Mouse (Mus musculus): ENCODE data around the gene Ndufv3. TPM values are rescaled to one million over a fixed set of nuclear protein-coding genes. Genes with fewer than 3 reads are reported as not detected.

The Ndufv3 gene
- polyA plus RNA-seq, 1 experiment = 446 TPM

DNA sequence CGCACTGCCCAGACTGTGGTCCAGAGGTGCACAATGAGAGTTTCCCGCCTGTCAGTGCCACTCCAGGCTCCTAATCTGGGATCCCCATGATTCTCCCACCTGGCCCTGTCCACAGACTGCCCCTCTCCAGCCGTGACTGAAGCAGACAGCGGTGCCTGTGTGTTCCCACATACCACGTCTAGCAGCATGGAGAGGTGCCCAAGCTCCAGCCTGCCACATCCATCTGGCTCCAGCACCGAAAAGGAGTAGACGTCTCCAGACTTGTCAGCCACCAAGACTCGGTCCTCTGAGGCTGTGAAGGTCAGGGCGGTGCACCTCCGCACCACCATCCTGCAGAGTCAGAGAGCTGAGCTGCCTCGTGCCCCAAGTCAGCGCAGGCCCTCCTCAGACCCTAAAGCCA lies 16.6 kb upstream of the Ndufv3 start:
- no peak for DNase-seq
- 81% methylated on average over 12 of the region's 12 CpGs for WGBS

DNA sequence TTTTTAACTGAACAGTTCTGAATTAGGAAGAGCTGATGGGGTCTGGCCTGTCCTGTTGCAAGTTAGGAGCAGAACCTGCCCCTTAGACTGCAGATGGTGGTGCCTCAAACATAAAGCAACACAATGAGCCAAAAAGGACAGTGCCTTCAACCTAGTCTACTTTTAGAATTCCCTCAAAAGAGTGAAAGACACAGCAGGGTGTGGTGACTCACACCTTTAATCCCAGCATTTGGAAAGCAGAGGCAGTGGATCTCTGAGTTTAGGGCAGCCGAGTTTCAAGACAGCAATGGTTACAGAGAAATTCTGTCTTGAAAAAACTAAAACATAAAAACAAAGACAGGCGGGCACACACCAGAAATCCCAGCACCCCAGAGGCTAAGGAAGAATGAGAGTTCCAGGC lies 16.0 kb upstream of the Ndufv3 start:
- Histone ChIP-seq H3K4me3 (replicated peaks; ENCODE audit: insufficient read depth, low read depth, low read length) (no peak overlapping the region), H3K4me1 (ENCODE audit: control insufficient read depth, insufficient read depth, low read length) (peaks cover 27% of the 10 kb centered on the region), H3K27me3 (ENCODE audit: control insufficient read depth, insufficient read depth, low read length) (no peaks in the 10 kb centered on the region), H3K27ac (ENCODE audit: insufficient read depth, low read length) (no peak overlapping the region)
- 47% methylated on average over 2 of the region's 2 CpGs for WGBS
- no peak for TF ChIP-seq POLR2A (IDR thresholded peaks at IDR 0.05; ENCODE audit: borderline replicate concordance, insufficient read depth, low read length)
- peak in 1 of 2 experiments; percentile 43 for DNase-seq

More for the DNA sequence above, 16.6 kb upstream of the Ndufv3 start:
- Histone ChIP-seq H3K4me1 (ENCODE audit: control insufficient read depth, insufficient read depth, low read length) (peaks cover 30% of the 10 kb centered on the region), H3K4me3 (replicated peaks; ENCODE audit: insufficient read depth, low read depth, low read length) (no peak overlapping the region), H3K27me3 (ENCODE audit: control insufficient read depth, insufficient read depth, low read length) (no peaks in the 10 kb centered on the region), H3K27ac (ENCODE audit: insufficient read depth, low read length) (no peak overlapping the region)
- TF ChIP-seq CTCF (IDR thresholded peaks at IDR 0.05; ENCODE audit: borderline replicate concordance, insufficient read depth, low read depth, low read length) (no peak), POLR2A (IDR thresholded peaks at IDR 0.05; ENCODE audit: borderline replicate concordance, insufficient read depth, low read length) (no peak)

DNA sequence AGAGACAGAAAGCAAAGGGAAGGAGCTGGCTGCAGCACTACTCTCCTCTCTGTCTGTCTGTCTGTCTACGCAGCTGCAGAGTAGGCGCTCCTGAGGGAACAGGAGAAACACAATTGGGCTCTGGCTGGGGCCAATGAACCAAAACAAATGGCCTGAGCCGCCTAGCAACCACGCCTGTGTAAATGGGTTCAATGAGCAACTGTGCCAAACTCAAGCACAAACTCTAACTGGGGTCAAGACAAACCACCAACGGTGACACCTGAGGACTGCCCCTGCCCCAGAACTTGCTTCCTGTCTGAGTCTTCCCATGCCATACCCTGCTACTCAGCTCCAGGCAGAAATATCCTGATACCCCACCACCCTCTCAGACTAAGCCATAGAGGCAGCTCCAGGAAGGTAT lies 14.9 kb upstream of the Ndufv3 start:
- H3K4me3 ChIP-seq (replicated peaks; ENCODE audit: insufficient read depth, low read depth, low read length) = no peak overlapping the region
- peaks cover 22% of the 10 kb centered on the region for H3K4me1 ChIP-seq (ENCODE audit: control insufficient read depth, insufficient read depth, low read length)
- H3K27ac ChIP-seq (ENCODE audit: insufficient read depth, low read length) = no peak overlapping the region
- 52% methylated on average over 5 of the region's 5 CpGs for WGBS
- no peak for DNase-seq
- no peaks in the 10 kb centered on the region for H3K27me3 ChIP-seq (ENCODE audit: control insufficient read depth, insufficient read depth, low read length)
- TF ChIP-seq CTCF (IDR thresholded peaks at IDR 0.05; ENCODE audit: borderline replicate concordance, insufficient read depth, low read depth, low read length) (no peak), POLR2A (IDR thresholded peaks at IDR 0.05; ENCODE audit: borderline replicate concordance, insufficient read depth, low read length) (no peak)

DNA sequence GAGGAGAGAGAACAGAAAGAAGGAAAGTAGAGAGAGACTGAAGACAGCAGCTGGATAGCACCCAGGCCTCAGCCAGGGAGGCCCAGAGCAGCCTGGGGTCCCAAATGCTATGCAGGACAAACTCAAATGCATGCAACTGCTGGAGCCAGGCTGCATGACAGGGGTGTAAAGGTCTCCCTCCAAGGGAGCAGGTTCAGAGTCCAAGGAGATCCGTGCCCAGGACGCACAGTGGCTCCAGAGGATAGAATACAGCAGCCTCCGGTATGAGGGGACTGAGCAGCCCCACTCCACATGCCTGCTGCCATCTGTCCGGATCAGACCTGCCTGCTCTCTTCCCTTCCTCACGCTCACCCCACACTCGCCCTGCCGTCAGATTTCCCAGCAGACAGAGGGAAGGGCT lies 13.6 kb upstream of the Ndufv3 start:
- TF ChIP-seq POLR2A (IDR thresholded peaks at IDR 0.05; ENCODE audit: borderline replicate concordance, insufficient read depth, low read length) = no peak
- TF ChIP-seq CTCF (IDR thresholded peaks at IDR 0.05; ENCODE audit: borderline replicate concordance, insufficient read depth, low read depth, low read length) = no peak
- Histone ChIP-seq H3K4me1 (ENCODE audit: control insufficient read depth, insufficient read depth, low read length) (peaks cover 16% of the 10 kb centered on the region), H3K4me3 (replicated peaks; ENCODE audit: insufficient read depth, low read depth, low read length) (no peak overlapping the region)

DNA sequence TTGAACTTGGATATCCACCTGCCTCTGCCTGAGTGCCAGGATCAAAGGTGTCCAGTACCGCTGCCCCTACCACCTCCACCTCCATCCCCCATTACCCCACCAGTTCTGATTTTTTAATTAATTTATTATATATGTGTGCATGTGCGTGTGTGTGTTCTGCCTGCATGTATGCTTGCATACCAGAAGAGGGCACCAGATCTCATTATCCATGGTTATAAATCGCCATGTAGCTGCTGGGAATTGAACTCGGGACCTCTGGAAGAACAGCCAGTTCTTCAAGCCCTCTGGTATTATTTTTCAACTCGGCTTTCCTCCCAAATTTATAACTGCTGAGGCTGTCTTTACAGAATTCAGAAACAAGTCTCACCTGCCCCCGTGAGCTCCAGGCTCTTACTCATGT lies 9.0 kb upstream of the Ndufv3 start:
- no peak for TF ChIP-seq POLR2A (IDR thresholded peaks at IDR 0.05; ENCODE audit: borderline replicate concordance, insufficient read depth, low read length)
- TF ChIP-seq CTCF (IDR thresholded peaks at IDR 0.05; ENCODE audit: borderline replicate concordance, insufficient read depth, low read depth, low read length) = no peak
- Histone ChIP-seq H3K27ac (ENCODE audit: insufficient read depth, low read length) (no peak overlapping the region), H3K4me3 (replicated peaks; ENCODE audit: insufficient read depth, low read depth, low read length) (no peak overlapping the region), H3K4me1 (ENCODE audit: control insufficient read depth, insufficient read depth, low read length) (no peaks in the 10 kb centered on the region), H3K27me3 (ENCODE audit: control insufficient read depth, insufficient read depth, low read length) (no peaks in the 10 kb centered on the region)
- no peak for DNase-seq
- 92% methylated on average over 6 of the region's 6 CpGs for WGBS

More for the DNA sequence above, 13.6 kb upstream of the Ndufv3 start:
- no peak for DNase-seq
- 73% methylated on average over 7 of the region's 7 CpGs for WGBS
- no peaks in the 10 kb centered on the region for H3K27me3 ChIP-seq (ENCODE audit: control insufficient read depth, insufficient read depth, low read length)
- H3K27ac ChIP-seq (ENCODE audit: insufficient read depth, low read length) = no peak overlapping the region

DNA sequence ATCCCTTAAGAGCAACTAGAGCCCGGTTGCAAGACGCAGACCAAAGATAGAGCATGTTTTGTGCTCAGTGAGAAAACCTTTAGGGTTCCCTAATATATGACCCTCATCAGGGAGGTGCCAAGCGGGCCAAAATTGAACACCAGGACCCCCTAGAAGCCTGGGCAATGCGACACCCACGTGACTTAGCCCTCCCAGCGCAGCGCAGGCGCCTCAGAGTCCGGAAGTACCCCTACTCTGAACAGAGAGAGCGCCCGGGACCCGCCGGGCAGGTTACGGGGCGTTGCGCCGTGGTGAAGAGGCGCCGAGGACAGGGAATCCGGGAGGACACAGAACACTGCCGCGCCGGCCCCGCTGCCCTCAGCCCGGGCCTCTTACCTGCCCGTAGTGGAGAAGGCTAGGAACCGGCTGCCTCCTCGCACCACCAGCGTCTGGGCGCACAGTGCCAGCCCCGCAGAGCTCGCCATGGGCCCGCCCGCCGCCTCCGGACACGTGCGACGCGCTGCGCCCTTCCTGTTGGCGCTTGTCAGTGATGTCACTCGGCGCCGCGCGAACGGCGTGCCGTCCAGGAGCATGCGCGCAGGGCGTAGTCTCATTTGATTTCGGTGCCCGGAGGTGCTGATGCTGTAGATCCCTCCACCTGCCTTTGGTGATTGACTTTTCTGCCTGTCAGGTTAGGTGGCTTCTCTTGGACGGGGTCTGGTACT lies 8.0 kb upstream of the Ndufv3 start:
- no peaks in the 10 kb centered on the region for H3K4me1 ChIP-seq (ENCODE audit: control insufficient read depth, insufficient read depth, low read length)
- DNase-seq = peak; percentile 90 to 91
- H3K4me3 ChIP-seq (replicated peaks; ENCODE audit: insufficient read depth, low read depth, low read length) = peak overlapping the region; percentile 48
- TF ChIP-seq CTCF (IDR thresholded peaks at IDR 0.05; ENCODE audit: borderline replicate concordance, insufficient read depth, low read depth, low read length) (no peak), POLR2A (IDR thresholded peaks at IDR 0.05; ENCODE audit: borderline replicate concordance, insufficient read depth, low read length) (peak; percentile 92)
- H3K27ac ChIP-seq (ENCODE audit: insufficient read depth, low read length) = peak overlapping the region; percentile 39; the same call in 1 of the 2 replicates
- H3K27me3 ChIP-seq (ENCODE audit: control insufficient read depth, insufficient read depth, low read length) = no peaks in the 10 kb centered on the region
- WGBS = under 1% methylated on average over 56 of the region's 56 CpGs

DNA sequence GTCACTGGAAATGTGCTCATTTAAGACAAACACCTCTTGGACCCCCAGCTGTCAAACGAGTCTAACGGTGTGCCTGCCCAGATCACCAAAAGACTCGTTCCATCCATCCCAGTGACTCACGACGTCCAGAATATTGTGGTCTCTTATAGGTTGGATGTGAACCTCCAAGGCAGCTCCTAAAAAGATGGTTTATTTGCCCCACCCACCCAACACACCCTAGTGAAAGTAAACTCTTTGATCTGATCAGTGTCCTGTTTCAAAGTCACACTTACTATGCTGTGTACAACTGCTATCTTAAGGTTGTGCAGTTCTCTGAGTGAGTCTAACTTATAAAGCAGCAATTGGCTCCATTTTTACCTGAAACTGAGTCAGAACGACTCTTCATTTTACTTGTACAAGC lies 7.3 kb upstream of the Ndufv3 start:
- H3K4me3 ChIP-seq (replicated peaks; ENCODE audit: insufficient read depth, low read depth, low read length) = peak overlapping the region; percentile 48
- no peak for DNase-seq
- 14% methylated on average over 6 of the region's 6 CpGs for WGBS
- H3K27ac ChIP-seq (ENCODE audit: insufficient read depth, low read length) = peak overlapping the region; percentile 39; the same call in 1 of the 2 replicates
- no peaks in the 10 kb centered on the region for H3K4me1 ChIP-seq (ENCODE audit: control insufficient read depth, insufficient read depth, low read length)
- TF ChIP-seq POLR2A (IDR thresholded peaks at IDR 0.05; ENCODE audit: borderline replicate concordance, insufficient read depth, low read length) (no peak), CTCF (IDR thresholded peaks at IDR 0.05; ENCODE audit: borderline replicate concordance, insufficient read depth, low read depth, low read length) (no peak)
- no peaks in the 10 kb centered on the region for H3K27me3 ChIP-seq (ENCODE audit: control insufficient read depth, insufficient read depth, low read length)

DNA sequence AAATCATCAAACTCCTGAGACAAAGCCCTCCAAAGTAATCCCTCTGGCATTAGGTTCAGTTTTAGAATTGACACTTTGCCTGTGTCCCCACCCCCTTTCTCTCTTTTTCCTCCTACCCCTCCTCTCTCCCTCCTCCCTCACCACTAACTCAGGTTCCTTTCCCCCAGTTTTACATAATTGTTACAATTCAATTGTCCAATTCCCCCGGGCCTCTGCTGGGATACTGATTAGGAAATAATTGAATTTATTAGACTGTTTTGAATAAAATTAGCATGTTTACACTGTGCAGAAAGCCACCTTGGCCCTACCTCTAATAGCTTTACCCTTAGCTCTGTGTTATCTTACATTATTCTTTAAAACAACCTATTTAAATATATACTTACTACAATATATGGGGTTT lies 5.2 kb upstream of the Ndufv3 start:
- DNase-seq = no peak
- Histone ChIP-seq H3K27me3 (ENCODE audit: control insufficient read depth, insufficient read depth, low read length) (no peaks in the 10 kb centered on the region), H3K4me1 (ENCODE audit: control insufficient read depth, insufficient read depth, low read length) (no peaks in the 10 kb centered on the region), H3K27ac (ENCODE audit: insufficient read depth, low read length) (no peak overlapping the region), H3K4me3 (replicated peaks; ENCODE audit: insufficient read depth, low read depth, low read length) (no peak overlapping the region)
- WGBS = 75% methylated on average over 1 of the region's 1 CpGs
- no peak for TF ChIP-seq POLR2A (IDR thresholded peaks at IDR 0.05; ENCODE audit: borderline replicate concordance, insufficient read depth, low read length)
- TF ChIP-seq CTCF (IDR thresholded peaks at IDR 0.05; ENCODE audit: borderline replicate concordance, insufficient read depth, low read depth, low read length) = no peak

Measured in cerebellum, adult 2 months (tissue).